ENCODE assay signal across 8 mouse cellular contexts in genomic region chr2:134481759-134482158, GRCm38 (mm10).
DNase-seq lines count a peak whose midpoint lies in the region; ATAC-seq and TF ChIP-seq lines count a peak whose summit lies in the region.
"Had no signal": no experiment of that assay in that cellular context is flagged by ENCODE, and none has a peak within 500 bp of the region (broad histone marks: within the 10 kb centered on the region; RNA-seq: fewer than 3 reads in every experiment).

No protein-coding gene starts in this region.

- H3K4me1 ChIP-seq in G1E (ENCODE audit: insufficient read depth, low read depth, low read length): no peaks in the 10 kb centered on the region

- ATAC-seq in G1E (ENCODE audit: extremely low read depth, insufficient number of reproducible peaks, low FRiP score, poor library complexity, severe bottlenecking): 0 out of 2 replicates have a peak, but pooled peaks have one; percentile 28
- ATAC-seq in granulocyte monocyte progenitor cell, adult 5-6 weeks (replicated peaks; ENCODE audit: poor library complexity, severe bottlenecking): peak; percentile 94

- H3K4me3 ChIP-seq in G1E (ENCODE audit: low read depth, low read length): no peak overlapping the region
- no peak overlapping the region for H3K4me3 ChIP-seq in layer of hippocampus, adult 2 months

- TF ChIP-seq CTCF in G1E (IDR thresholded peaks at IDR 0.05; ENCODE audit: low read depth, low read length): peak; percentile 23; the same call in 1 of the 2 replicates
- peak; percentile 92 for TF ChIP-seq CTCF in layer of hippocampus, adult 2 months (conservative IDR thresholded peaks at IDR 0.05)

- H3K36me3 ChIP-seq in G1E (replicated peaks): no peaks in the 10 kb centered on the region

- no peaks in the 10 kb centered on the region for H3K9me3 ChIP-seq in G1E (replicated peaks)

- no peak for DNase-seq in G1E (ENCODE audit: low spot score)
- peak; percentile 41 to 88 for DNase-seq in adrenal gland, adult (ENCODE audit: inconsistent age in 2 of 2, low spot score in 1 of 2)
- peak; percentile 76 for DNase-seq in embryo, embryonic 11 days
- peak; percentile 50 to 75 for DNase-seq in layer of hippocampus, adult 2 months (ENCODE audit: low spot score in 2 of 2)
- peak; percentile 85 for DNase-seq in lung, postnatal 10 days
- peak; percentile 57 for DNase-seq in right cerebral cortex, postnatal 25 days

- H3K27me3 ChIP-seq in G1E (ENCODE audit: insufficient read depth, low read length): no peaks in the 10 kb centered on the region

- H3K27ac ChIP-seq in layer of hippocampus, adult 2 months: no peak overlapping the region
- H3K27ac ChIP-seq: macrophage had no signal
